Mouse (Mus musculus) olfactory bulb, adult 2 months (tissue): ENCODE measurements at regions not wholly inside any gene's neighbourhood (a gene's known extent, or its start where the extent isn't known, plus 50 kb on each side); places are given as distances from the start of the nearest gene placed in this dataset.
"Not testable (repeated sequence)": the region's sequence is repeated elsewhere in the genome, so short reads cannot be mapped to it uniquely, and the experiment has no call there.

Source experiments
- H3K27ac ChIP-seq: fragments of 200-500 bp; 2 replicates; pipeline ENCODE4 v1.5.1; 2012; ENCODE audit warnings: low read depth, low read length; ENCODE audit not compliant: insufficient read depth
- H3K4me1 ChIP-seq: fragments of 200-500 bp; 2 replicates; pipeline ENCODE4 v1.6.1; 2012; ENCODE audit warnings: low read length; ENCODE audit not compliant: control insufficient read depth, insufficient read depth
- H3K4me3 ChIP-seq: fragments of 200-500 bp; 2 replicates; pipeline ENCODE4 v1.5.1; 2012; ENCODE audit warnings: mild to moderate bottlenecking, low read depth, low read length, moderate library complexity; ENCODE audit not compliant: insufficient read depth
- CTCF ChIP-seq: fragments of 200-500 bp; IDR thresholded peaks from 2 replicates; pipeline ENCODE4 v1.5.1; 2012; ENCODE audit warnings: low read depth, mild to moderate bottlenecking, low read length, moderate library complexity; ENCODE audit not compliant: insufficient read depth
- POLR2A ChIP-seq: fragments of 200-500 bp; IDR thresholded peaks from 2 replicates; pipeline ENCODE4 v1.6.1; 2012; ENCODE audit warnings: mild to moderate bottlenecking, low read depth, low read length, moderate library complexity; ENCODE audit not compliant: insufficient read depth
- WGBS: fragments of 180-500 bp; shearing (Covaris S2); methylation state at CpG from one replicate; pipeline ENCODE4 v1.1.7; 2018; 5-methylcytosine and 5-hydroxymethylcytosine counted together

- Histone ChIP-seq H3K4me1 (no peaks in the 10 kb centered on the region), H3K4me3 (no peak overlapping the region), H3K27ac (no peak overlapping the region)
- TF ChIP-seq CTCF (no peak), POLR2A (no peak)
Observed at GRCm38 (mm10) chrX:159058931-159059330, 151.2 kb upstream of the Rps6ka3 start.

DNA sequence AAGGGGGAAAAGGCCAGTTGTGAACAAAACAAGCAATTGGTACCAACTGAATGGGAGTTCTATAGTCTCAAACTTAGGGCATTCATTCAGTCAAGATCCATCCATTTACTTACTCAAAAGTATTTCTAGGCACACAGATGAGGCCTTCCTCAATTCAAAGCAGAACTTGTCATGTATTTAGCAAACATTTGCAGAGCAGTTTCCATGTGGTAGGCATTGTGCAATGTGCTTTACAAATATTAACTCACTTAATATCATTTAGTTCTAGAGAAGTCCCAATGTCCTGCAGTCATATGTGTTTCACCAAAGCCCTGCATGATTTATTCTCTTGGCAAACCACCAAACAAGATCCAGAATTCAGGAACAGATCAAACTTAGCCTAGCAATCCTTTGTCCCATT, 148.8 kb upstream of the Rps6ka3 start:
- Histone ChIP-seq H3K27ac (no peak overlapping the region), H3K4me3 (no peak overlapping the region), H3K4me1 (no peaks in the 10 kb centered on the region)
- no peak for TF ChIP-seq CTCF
- TF ChIP-seq POLR2A = no peak

- no peaks in the 10 kb centered on the region for H3K4me1 ChIP-seq
- WGBS = 70% methylated on average over 2 of the region's 2 CpGs
- no peak overlapping the region for H3K27ac ChIP-seq
- H3K4me3 ChIP-seq = no peak overlapping the region
- TF ChIP-seq POLR2A (no peak), CTCF (no peak)
Observed at GRCm38 (mm10) chrX:159066212-159066611, 143.9 kb upstream of the Rps6ka3 start.

- no peak overlapping the region for H3K27ac ChIP-seq
- H3K4me1 ChIP-seq = no peaks in the 10 kb centered on the region
- no peak overlapping the region for H3K4me3 ChIP-seq
- WGBS = 46% methylated on average over 3 of the region's 3 CpGs
- TF ChIP-seq POLR2A = no peak
- no peak for TF ChIP-seq CTCF
Observed at GRCm38 (mm10) chrX:159072647-159073046, 137.5 kb upstream of the Rps6ka3 start.

- Histone ChIP-seq H3K4me3 (no peak overlapping the region), H3K4me1 (no peaks in the 10 kb centered on the region), H3K27ac (no peak overlapping the region)
- TF ChIP-seq POLR2A (no peak), CTCF (no peak)
Observed at GRCm38 (mm10) chrX:159073533-159073932, 136.6 kb upstream of the Rps6ka3 start.

DNA sequence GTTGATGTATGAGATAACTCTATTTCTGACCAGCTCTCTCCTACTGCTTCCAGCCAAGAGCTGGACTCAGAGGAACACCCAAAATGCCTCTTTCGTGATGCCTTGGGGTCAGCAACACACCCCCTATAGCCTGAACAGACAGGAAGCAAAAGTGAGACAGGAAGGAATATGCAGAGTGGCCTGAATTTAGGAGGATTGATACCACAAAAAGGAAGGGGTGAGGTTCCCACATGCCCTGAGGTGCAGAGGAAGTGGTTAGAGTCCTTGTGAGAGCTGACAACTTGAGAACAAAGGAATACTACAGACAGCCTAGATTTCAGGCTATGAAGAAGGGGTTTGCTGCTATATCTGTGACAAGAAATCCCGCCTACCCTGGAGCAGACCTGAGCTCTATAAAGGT, 129.6 kb upstream of the Rps6ka3 start:
- Histone ChIP-seq H3K4me1 (no peaks in the 10 kb centered on the region), H3K27ac (no peak overlapping the region), H3K4me3 (no peak overlapping the region)
- no peak for TF ChIP-seq POLR2A
- TF ChIP-seq CTCF = no peak
- 92% methylated on average over 2 of the region's 2 CpGs for WGBS

DNA sequence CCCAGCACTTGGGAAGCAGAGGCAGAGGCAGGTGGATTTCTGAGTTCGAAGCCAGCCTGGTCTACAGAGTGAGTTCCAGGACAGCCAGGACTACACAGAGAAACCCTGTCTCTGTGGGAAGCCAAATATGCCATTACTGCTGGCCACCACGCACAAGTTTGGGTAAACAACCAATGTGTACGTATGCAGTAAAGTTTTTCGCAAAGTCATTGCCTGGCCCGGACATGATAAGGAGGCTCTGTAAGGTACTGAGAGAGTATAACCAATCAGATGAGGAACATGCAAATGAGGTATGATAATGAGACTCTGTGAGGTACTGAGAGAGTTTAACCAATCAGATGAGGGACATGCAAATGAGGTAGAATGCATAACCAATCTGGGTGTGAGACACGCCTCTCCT, 99.5 kb upstream of the Rps6ka3 start:
- 95% methylated on average over 6 of the region's 6 CpGs for WGBS
- not testable (repeated sequence) for H3K4me1 ChIP-seq, H3K4me3 ChIP-seq, H3K27ac ChIP-seq

GRCm38 (mm10) chrX:159116210-159116609, 93.9 kb upstream of the Rps6ka3 start:
- no peak overlapping the region for H3K4me3 ChIP-seq
- TF ChIP-seq POLR2A (no peak), CTCF (no peak)
- H3K4me1 ChIP-seq = no peaks in the 10 kb centered on the region
- H3K27ac ChIP-seq = no peak overlapping the region

DNA sequence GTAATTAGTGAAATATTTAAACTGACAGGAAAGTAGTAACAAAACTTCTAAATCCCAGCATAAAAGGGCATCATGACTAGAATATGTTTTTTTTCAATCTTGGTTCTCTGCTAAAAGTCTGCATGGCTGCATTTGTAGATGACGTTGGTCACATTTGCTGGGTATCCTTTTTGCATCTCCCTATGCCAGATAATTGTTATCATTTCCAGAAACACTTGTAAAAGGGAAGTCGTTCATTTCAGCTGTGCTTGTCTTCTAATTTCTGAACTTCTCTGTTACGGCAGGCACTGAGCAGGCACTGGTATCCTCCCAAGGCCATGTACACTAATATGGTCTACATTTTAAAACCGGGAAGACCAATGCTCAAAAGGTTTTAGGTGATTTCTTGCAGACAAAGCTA, 69.6 kb upstream of the Rps6ka3 start:
- TF ChIP-seq CTCF = no peak
- TF ChIP-seq POLR2A = no peak
- Histone ChIP-seq H3K27ac (no peak overlapping the region), H3K4me3 (no peak overlapping the region), H3K4me1 (no peaks in the 10 kb centered on the region)
- WGBS = 80% methylated on average over 4 of the region's 4 CpGs

DNA sequence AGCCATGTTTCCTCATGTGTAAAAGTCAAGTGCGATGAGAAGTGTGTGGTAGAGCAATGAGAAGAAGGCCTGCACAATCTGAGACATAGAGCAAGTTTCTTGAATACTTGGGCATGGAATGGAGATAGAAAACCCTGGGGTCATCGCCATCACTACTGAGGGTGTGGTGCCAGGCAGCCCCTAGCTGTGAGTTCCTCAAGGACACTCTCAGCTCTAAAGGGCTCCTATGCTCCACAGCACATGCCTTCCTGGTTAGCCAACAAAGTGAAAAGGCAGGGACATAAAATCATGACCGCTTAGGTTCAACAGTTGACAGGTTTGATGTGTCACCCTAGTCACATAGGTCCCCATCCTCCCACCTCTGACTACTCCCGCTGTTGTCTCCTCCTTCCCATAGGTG, 66.8 kb upstream of the Rps6ka3 start:
- WGBS = 91% methylated on average over 4 of the region's 4 CpGs
- TF ChIP-seq POLR2A (no peak), CTCF (no peak)
- no peaks in the 10 kb centered on the region for H3K4me1 ChIP-seq

GRCm38 (mm10) chrX:159144674-159145073, 65.4 kb upstream of the Rps6ka3 start:
- TF ChIP-seq CTCF (no peak), POLR2A (no peak)
- no peaks in the 10 kb centered on the region for H3K4me1 ChIP-seq
- no peak overlapping the region for H3K4me3 ChIP-seq
- WGBS = 77% methylated on average over 3 of the region's 3 CpGs
- no peak overlapping the region for H3K27ac ChIP-seq

More for the DNA sequence above, 66.8 kb upstream of the Rps6ka3 start:
- Histone ChIP-seq H3K4me3 (no peak overlapping the region), H3K27ac (no peak overlapping the region)
